Mouse (Mus musculus) thymus, postnatal 10 days (tissue): ENCODE measurements around the gene Grn.

Experiments
- DNase-seq, 2 experiments: peaks; one replicate each; pipeline ENCODE4 v3.0.0; 2021; ENCODE audit warnings: low spot score in 2 of 2

Grn gene

GRCm38 (mm10) chr11:102478671-102479070, 48.6 kb downstream of the Grn start:
- DNase-seq: no peak

GRCm38 (mm10) chr11:102479581-102479980, 49.5 kb downstream of the Grn start:
- DNase-seq: no peak

- no peak for DNase-seq
Observed at GRCm38 (mm10) chr11:102480111-102480510, 50.0 kb downstream of the Grn start.

DNA sequence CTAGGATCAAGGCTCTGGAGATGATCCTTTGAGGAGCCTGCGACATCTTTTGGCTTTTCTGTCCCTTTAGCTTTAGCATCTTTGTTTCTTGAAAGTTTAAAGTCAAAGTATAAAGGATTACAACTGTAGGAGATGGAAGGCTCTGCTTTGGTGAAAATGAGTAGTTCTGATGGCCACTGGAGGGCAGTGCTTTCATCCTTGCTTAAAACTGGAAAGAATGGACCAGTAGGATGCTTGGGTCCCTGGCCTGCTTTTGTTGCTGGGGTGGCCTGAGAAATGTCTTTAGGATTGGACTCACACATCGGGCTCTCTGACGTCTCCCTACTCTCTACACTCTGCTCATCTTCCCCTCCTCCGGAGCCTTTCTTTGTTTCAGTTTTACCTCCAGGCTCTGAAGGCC, 50.8 kb downstream of the Grn start:
- no peak for DNase-seq

DNA sequence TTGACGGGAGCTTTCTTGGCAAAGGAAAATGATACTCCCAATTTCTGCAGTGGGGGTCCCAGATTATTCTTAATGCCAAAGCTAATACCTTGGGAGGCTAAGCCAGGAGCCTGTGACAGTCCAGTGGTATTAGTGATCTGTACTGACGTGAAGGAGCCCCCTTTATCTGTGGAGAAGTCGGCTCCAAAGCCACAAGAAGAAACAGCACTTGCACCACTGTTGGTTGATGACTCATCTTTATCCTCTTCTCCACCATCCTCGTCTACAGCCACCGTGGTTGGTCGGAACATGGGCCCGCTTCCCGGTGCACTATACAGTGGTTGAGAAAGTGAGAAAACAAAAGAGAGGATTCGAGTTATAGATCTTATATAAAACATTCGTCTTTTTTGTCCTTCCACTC, 51.7 kb downstream of the Grn start:
- no peak for DNase-seq
